ENCODE assay signal across 23 mouse cellular contexts in genomic region chr14:32854059-32854458, GRCm38 (mm10). TPM values are rescaled to one million over a fixed set of nuclear protein-coding genes. Genes with fewer than 3 reads are reported as not detected.
"Had no signal": no experiment of that assay in that cellular context is flagged by ENCODE, and none has a peak within 500 bp of the region (broad histone marks: within the 10 kb centered on the region; RNA-seq: fewer than 3 reads in every experiment).

No protein-coding gene starts in this region.

- H3K36me3 ChIP-seq: midbrain, embryonic 10.5 days; midbrain, embryonic 13.5 days; neural tube, embryonic 13.5 days; neural tube, embryonic 15.5 days had no signal

- H3K4me3 ChIP-seq: midbrain, embryonic 10.5 days; midbrain, embryonic 13.5 days; myocyte; neural tube, embryonic 13.5 days; neural tube, embryonic 15.5 days had no signal

- H3K9me3 ChIP-seq: midbrain, embryonic 10.5 days; midbrain, embryonic 13.5 days; neural tube, embryonic 13.5 days; neural tube, embryonic 15.5 days had no signal

- ATAC-seq: midbrain, embryonic 13.5 days; midbrain, embryonic 16.5 days had no signal

- DNase-seq: lung, adult 18-20 months; lung, embryonic 14.5 days; lung, postnatal 10 days; lung, postnatal 4 days; retina, postnatal 1 day; right cerebral cortex, adult 18-20 months; right cerebral cortex, postnatal 25 days; right cerebral cortex, postnatal 4 days; spleen, adult 18-20 months; thymus, adult 18-20 months; thymus, postnatal 14 days; thymus, postnatal 36 days had no signal

- H3K27ac ChIP-seq: midbrain, embryonic 10.5 days; midbrain, embryonic 13.5 days; neural tube, embryonic 13.5 days; neural tube, embryonic 15.5 days had no signal

- H3K4me2 ChIP-seq: lung, embryonic 14.5 days; midbrain, embryonic 13.5 days; neural tube, embryonic 13.5 days; neural tube, embryonic 15.5 days had no signal

- H3K9ac ChIP-seq: lung, embryonic 14.5 days; midbrain, embryonic 13.5 days; neural tube, embryonic 13.5 days; neural tube, embryonic 15.5 days had no signal

RNA-seq across cellular contexts. Expression of gene Vstm4, which starts 2.5 kb away (rescaled TPM):
- total RNA-seq: megakaryocyte, adult 5-6 weeks; megakaryocyte-erythroid progenitor cell, adult 5-6 weeks had no signal
- polyA plus RNA-seq: myocyte had no signal

RNA-seq across cellular contexts. Expression of gene Fam170b, which starts 20.3 kb away (rescaled TPM):
- total RNA-seq: megakaryocyte, adult 5-6 weeks; megakaryocyte-erythroid progenitor cell, adult 5-6 weeks had no signal
- polyA plus RNA-seq: midbrain, embryonic 10.5 days; midbrain, embryonic 13.5 days; myocyte; neural tube, embryonic 11.5 days; neural tube, embryonic 15.5 days; small intestine, adult 2 months; thymus, postnatal 0 days had no signal
